Mouse (Mus musculus): ENCODE measurements around the gene Rnf126.

DNA sequence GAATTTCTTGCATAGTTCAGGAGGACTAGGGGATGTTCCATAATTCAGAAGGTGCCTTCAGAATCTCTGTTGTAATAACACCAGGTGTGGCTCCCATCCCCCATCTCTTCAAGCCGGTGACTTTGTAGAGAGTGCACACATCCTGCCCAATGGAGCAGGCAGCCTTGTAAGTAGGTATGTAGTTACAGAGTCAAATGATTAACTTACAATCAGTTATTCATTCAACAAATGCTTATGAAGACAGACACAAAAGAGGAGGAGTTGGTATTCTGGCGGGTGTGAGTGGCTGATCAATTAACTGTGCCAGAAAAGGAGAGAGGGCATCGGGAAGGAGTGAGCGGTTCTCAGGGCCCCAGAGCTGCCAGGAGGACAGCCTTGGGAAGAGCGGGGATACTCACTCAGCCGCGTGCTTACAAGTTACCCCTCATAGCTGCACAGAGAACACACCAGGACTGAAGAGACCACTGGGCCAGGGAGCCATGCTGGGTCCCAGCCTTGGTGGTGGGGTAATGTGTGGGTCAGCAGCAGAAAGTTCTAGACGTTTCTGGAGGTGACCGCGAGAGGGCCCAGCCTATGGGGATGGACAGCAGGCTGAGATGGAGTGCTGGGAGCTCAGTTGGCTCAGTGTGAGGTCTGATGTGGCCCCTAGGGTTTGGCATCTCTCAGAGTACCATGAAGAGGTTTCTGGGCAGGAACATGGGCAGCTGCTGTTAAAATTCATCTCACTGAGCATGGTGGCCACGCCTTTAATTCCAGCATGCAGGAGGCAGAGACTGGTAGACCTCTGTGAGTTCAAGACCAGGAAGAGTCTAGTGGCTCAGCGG is 49.1 kb upstream of the Rnf126 start:
- TF ChIP-seq CTCF (IDR thresholded peaks at IDR 0.05) (no peak), EP300 (IDR thresholded peaks at IDR 0.05) (no peak)

Data from lung, postnatal 0 days (tissue).